Mouse (Mus musculus) 3T3-L1 (cell line): Measurements from ENCODE around the gene Teddm1a.
A peak's percentile ranks its signal among the peaks of the same experiment; 100 is the strongest.
"Not testable (repeated sequence)": the region's sequence is repeated elsewhere in the genome, so short reads cannot be mapped to it uniquely, and the experiment has no call there.

Source experiments
- DNase-seq: peaks from one replicate; pipeline ENCODE4 v3.0.0-alpha.2; 2015; ENCODE audit warnings: low read depth, low spot score

Gene Teddm1a

GRCm38 (mm10) chr1:153891442-153891841 lies at the start of gene Teddm1a:
Gene Teddm1a (plus strand): TSS chr1:153891742.
- DNase-seq = no peak

- peak; percentile 74 for DNase-seq
Observed at GRCm38 (mm10) chr1:153842121-153842740, 49.3 kb upstream of the Teddm1a start.

GRCm38 (mm10) chr1:153844042-153844441 lies 47.5 kb upstream of the Teddm1a start, which contains the start of gene Rgsl1:
Gene Rgsl1 (minus strand): TSS chr1:153844142.
- DNase-seq = no peak

- peak; percentile 21 for DNase-seq
Observed at GRCm38 (mm10) chr1:153846420-153846819, 45.1 kb upstream of the Teddm1a start.

- DNase-seq = peak; percentile 73
Observed at GRCm38 (mm10) chr1:153846867-153847266, 44.7 kb upstream of the Teddm1a start.

- DNase-seq = not testable (repeated sequence)
Observed at GRCm38 (mm10) chr1:153852696-153853095, 38.8 kb upstream of the Teddm1a start.

GRCm38 (mm10) chr1:153855946-153856345 lies 35.6 kb upstream of the Teddm1a start:
- no peak for DNase-seq

GRCm38 (mm10) chr1:153874045-153874444 lies 17.5 kb upstream of the Teddm1a start, which contains the start of gene Teddm1b:
Gene Teddm1b (plus strand): TSS chr1:153874345.
- no peak for DNase-seq

- not testable (repeated sequence) for DNase-seq
Observed at GRCm38 (mm10) chr1:153880391-153880790, 11.2 kb upstream of the Teddm1a start.

- DNase-seq = no peak
Observed at GRCm38 (mm10) chr1:153886024-153886633, 5.4 kb upstream of the Teddm1a start.

GRCm38 (mm10) chr1:153890121-153890520 lies 1.4 kb upstream of the Teddm1a start:
- no peak for DNase-seq

GRCm38 (mm10) chr1:153893746-153894145 lies 2.2 kb downstream of the Teddm1a start:
- no peak for DNase-seq

- no peak for DNase-seq
Observed at GRCm38 (mm10) chr1:153894201-153894893, 2.8 kb downstream of the Teddm1a start.

GRCm38 (mm10) chr1:153894979-153895378 lies 3.4 kb downstream of the Teddm1a start:
- peak; percentile 86 for DNase-seq

GRCm38 (mm10) chr1:153897196-153897595 lies 5.7 kb downstream of the Teddm1a start:
- no peak for DNase-seq

- DNase-seq = no peak
Observed at GRCm38 (mm10) chr1:153898989-153899730, 7.6 kb downstream of the Teddm1a start.

- DNase-seq = peak; percentile 92
Observed at GRCm38 (mm10) chr1:153899731-153900380, 8.3 kb downstream of the Teddm1a start, which contains the start of the genes Glul and Teddm2. Gene Glul (plus strand): TSS chr1:153899944. Gene Teddm2 (minus strand): TSS chr1:153900228.

GRCm38 (mm10) chr1:153900381-153900780 lies 8.8 kb downstream of the Teddm1a start:
- DNase-seq = peak; percentile 49

GRCm38 (mm10) chr1:153900860-153901730 lies 9.6 kb downstream of the Teddm1a start:
- peak; percentile 41 for DNase-seq

GRCm38 (mm10) chr1:153903006-153903405 lies 11.5 kb downstream of the Teddm1a start:
- DNase-seq = no peak
